Mouse (Mus musculus) cerebellum, adult 9-10 months (tissue): ENCODE results near the gene 4833439L19Rik.

Experiments used
- DNase-seq: peaks from one replicate; pipeline ENCODE4 v3.0.0; 2022

The 4833439L19Rik gene

DNA sequence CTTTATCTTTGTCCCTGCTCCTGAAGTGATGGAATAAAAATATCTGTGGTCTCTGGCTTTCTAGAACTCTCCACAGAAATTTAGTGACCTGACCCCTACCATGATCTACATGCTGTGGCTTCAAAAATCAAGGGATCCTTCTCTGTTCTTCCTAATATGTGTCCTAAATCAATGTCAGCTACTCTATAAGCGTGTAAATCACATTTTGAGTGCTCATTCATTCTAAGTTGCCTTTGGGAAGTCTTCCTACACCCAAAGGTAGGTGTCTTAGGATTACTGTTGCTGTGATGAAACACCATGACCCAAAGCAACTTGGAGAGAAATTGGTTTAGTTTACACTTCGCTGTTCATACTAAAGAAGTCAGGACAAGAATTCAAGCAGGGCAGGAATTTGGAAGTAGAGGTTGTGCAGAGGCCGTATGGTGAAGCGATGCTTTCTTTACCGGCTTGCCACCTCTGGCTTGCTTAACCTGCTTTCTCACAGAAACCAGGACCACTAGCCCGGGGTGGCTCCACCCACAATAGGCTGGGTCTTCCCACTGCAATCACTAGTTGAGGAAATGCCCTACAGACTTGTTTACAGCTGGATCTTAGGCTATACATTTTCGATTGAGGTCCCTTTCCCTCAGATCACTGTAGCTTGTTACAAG is 60.5 kb downstream of the 4833439L19Rik start:
- no peak for DNase-seq

DNA sequence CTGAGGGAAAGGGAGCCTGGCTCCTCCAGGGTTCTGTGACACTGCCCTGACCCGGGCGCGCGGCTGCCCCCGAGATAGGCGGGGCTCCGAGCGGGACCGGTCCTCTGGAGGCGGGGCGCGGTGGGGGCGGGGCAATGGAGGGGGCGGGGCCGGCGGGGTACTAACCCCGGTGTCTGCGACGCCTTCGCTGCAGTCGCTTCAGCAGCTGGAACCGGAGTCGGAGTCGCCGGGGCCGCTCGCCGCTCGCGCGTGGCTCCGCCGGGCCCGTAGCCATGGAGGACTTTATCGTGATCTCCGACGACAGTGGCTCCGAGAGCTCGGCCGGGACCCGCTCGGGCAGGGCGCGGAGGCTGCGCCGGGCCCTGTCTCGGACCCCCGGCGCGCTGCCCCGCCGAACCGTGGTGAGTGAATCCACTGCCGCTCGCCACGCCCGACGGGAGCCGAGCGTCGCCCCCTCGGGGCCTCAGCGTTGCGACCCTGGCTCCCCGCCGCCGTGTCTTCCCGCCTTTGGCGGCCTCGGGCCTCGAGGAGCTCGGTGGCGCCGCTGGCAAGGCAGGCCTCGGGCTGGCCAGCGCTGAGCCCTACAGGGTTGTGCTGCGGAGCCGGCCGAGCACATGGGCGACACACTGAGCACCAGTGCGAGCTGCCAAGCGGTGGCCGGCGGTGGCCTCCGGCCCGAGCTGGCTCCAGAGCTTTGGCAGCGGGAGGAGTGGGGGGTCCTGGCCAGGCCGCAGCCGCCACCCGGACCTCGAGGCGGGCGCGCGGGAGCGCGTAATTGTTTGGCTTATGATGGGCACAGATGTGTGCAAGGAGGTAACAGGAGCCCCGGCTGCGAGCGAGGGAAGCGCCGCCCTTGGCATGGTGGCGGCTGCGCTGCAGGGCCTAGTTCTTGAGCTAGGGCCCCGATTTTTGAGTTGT is 61.4 kb downstream of the 4833439L19Rik start, which contains the start of gene Simc1:
Simc1 (plus strand) TSS at position 176 of the 918 bp plus-strand sequence.
- DNase-seq: peak; percentile 66

DNA sequence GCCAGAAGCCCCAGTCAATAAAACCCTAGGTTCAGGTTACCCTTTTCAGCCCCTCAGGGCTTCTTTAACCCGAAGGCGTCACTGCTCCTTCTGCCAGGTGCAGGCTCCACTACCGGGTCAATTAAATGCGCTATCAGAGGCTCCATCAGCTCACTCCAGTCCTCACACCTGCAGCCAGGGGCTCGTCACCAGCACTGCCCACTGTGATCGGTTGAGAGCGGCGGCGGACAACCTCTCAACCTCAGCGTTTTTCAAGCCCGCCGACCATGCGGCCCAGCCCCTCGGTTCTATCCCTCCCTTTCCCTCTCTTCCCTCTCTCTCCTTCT is 62.0 kb downstream of the 4833439L19Rik start:
- peak; percentile 61 for DNase-seq

DNA sequence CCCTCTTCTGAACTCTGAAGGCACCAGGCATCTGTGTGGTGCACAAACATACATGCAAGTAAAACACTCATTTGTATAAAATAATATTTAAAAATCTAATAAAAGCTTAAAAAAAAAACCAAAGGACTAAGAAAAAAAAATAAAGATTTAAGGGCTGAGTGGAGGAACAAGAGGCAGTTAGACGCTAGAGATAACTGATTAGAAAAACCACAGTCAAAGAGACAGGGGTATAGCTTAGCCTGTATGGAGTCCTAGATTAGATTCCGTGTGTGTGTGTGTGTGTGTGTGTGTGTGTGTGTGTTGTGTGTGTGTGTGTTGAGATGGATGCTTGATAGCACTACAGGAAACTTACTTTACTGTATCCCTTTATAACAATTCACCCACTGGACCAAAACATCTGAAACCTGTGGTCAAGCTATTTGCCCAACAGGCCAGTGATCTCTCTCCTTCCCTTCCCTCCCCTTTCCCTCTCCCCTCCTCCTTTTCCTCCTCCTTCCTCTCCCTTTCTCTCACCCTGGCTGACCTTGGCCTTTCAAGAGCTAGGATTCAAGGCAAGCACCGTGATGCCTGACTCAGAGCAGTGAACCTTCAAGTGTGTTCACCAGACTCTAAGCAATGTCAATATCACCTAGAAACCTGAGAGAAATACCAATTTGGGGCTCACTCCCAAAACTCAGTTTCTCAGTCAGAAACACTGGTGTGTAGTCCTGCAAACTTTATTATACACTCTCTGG is 63.1 kb downstream of the 4833439L19Rik start:
- no peak for DNase-seq

DNA sequence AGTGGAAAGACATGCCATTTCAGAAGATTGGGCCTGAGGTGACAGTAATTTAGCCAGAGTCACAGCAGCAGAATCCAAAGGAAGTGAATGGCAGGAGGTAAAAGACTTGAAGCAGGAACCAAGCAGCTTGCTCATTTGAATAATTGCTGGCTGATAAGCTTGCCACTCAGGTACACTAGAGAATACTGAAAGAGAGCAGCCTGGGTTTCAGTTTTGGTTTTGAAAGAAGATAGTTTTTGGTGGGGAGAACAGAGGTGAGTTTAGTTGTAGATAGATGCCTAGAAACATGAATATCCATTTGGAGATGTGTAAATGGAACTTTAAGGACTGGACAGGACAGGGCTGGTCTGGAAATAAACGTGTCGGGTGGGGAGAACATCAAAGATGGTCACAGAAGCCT is 63.9 kb downstream of the 4833439L19Rik start:
- no peak for DNase-seq
